Mouse (Mus musculus) megakaryocyte-erythroid progenitor cell, adult 5 weeks (primary cell): ENCODE data around the gene Adam10. TPM values are rescaled to one million over a fixed set of nuclear protein-coding genes. Genes with fewer than 3 reads are reported as not detected.

Source experiments
- polyA plus RNA-seq: library from polyadenylated mRNA; stranded (reverse); fragments of >175 nt; gene quantifications from 2 replicates; pipeline ENCODE4 v1.2.3, GENCODE M21; 2012

The Adam10 gene
- 49.8 and 58.9 TPM in 2 replicates for polyA plus RNA-seq

DNA sequence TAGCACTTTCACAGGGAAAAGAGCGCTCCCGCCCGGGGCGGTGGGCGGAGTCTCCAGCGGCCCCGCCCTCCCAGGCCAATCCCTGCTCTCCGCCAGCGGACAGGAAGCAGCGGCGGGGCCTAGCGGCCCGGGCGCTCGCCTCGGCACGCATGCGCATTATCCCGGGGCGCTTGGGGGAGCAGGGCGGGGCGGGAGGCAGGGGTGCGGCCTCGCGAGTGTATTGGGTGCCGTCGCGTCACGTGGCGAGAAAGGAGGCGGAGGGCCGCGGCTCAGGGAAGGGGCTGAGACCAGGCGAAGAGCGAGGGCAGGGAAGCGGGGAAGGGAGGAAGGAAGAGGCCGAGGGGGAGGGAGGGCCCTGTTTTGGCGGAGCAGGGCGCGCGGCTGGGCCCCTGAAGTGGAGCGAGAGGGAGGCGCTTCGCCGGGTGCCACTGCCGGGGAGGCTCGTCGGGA is at the start of gene Adam10:
TSS of gene Adam10 (plus strand) at position 316 of the 450 bp plus-strand sequence.

DNA sequence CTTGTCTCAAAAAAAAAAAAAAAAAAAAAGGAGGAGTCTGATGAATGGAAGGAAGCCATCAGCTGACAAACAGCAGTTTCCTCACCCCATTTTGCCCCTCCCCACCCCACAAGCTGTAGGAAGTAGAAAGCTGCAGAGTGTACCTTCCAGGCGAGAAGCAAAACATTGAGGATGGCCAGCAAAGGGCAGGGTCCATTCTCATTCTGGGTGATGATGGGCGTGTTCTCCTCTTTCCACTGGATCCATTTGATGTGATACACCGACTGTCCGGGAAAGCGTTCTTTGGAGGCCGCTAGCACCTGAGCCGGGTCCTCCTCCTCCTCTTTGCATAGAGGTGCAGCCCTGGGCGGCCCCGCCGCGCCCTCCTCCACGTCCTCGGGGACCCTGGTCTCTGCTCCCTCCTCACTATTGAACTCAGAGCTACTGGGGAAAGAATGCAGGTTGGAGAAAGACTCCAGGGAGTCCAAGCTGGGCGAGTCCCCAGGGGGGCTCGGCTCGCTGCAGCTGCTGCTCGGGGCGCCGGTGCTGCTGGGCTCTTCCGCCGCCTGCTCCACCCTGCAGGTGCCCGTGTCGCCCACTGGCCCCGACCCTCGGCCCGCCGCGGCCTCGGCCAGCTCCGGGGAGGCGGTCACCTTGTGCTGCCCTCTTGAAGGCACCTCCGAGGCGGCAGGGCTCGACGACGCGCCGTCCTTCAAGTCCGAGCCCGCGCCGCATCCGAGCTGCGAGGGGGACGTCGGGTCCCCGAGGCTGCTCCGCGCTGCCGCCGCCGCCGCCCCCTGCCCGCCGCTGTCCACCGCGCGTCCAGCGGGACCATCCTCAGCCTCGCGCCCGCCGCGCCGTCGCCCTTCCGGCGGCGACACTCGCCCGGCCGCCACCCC is 22.4 kb upstream of the Adam10 start, which contains the start of gene Gm10642:
TSS of gene Gm10642 (plus strand) at position 122 of the 878 bp plus-strand sequence.

DNA sequence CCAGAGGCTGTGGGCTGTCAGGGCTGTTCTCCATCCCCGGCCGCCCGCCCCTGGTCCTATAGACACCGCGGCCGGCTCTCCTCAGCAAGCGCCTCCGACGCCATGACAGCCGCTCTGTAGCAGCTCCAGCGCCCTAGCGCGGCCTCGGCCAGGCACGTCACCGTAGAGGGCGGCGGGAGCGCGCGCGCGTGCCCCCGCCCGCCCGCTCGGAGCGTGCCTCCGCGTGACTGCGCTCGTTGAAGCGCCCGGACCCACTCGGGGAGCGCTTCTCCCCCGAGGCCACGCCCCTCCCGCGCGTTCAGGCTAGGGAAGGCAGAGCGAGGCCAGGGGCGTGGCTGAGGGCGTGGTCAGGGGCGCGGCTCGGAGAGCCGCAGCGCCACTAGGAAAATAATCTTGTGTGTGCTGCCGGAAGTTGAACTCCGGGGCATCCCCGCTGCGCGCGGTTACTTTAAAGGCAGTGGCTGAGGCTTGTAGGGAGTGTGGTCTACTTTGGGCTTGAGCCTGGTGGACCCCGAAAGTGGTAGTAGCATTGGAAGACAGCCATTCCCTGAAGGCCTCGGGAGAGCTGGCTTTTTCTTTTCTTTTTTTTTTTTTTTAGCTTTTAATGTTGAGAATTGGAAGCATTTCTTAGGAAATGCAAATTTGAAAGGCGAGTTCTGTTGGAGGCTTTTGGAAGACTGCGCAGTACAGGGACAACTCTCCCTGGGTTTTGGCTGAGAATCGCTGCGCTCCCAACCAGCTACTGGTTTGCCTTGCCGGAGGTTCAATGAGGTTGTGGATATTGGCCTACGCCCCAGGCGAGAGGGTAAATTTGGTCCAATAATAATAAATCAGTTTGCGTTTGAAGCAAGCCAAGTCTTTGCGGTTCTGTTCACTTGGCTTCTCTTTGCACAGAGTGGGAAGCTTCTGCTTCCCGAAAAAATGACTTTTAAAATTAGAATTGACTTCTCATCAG is 21.5 kb upstream of the Adam10 start, which contains the start of gene Mindy2:
TSS of gene Mindy2 (minus strand) at position 162 of the 955 bp plus-strand sequence.

Other genes starting within 250 kb of the Adam10 start
- gene Rnf111, start 175.3 kb upstream of the Adam10 start, polyA plus RNA-seq = 6.1 and 6.4 TPM in 2 replicates
- gene Sltm, start 136.2 kb upstream of the Adam10 start, polyA plus RNA-seq = 16.9 and 26.5 TPM in 2 replicates
- 1.1 and 1.2 TPM in 2 replicates for gene Gm10642, start 22.7 kb upstream of the Adam10 start, polyA plus RNA-seq
- 13.3 and 15.8 TPM in 2 replicates for gene Mindy2, start 21.8 kb upstream of the Adam10 start, polyA plus RNA-seq